Mouse (Mus musculus): ENCODE data around the gene Selp.

DNA sequence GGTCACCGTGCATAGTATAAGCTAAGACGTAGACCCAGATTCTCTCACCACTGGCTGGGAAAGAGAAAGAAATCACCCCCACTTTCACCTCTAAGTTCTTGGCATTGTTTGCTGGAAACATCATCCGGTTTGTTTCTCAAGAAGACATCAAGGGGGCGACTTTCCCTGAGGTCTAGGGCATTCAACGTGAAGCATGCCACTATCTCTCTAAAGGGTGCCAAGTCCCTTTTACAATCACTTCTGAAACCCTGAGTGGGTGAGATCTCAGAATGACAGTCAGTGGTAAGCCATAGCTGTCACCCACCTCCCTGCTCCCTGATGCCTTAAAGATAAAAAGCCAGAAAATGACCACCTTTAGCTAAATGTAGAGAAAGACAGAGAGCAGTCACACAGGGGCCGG lies 21.6 kb downstream of the Selp start:
- TF ChIP-seq CTCF (IDR thresholded peaks at IDR 0.05; ENCODE audit: low read depth, low read length): no peak
- no peak for TF ChIP-seq TAL1 (conservative IDR thresholded peaks at IDR 0.05; ENCODE audit: low read depth, low read length)
- no peak for TF ChIP-seq GATA1 (IDR thresholded peaks at IDR 0.05; ENCODE audit: borderline replicate concordance, low read length)
- no peak for TF ChIP-seq POLR2AphosphoS5 (IDR thresholded peaks at IDR 0.05; ENCODE audit: insufficient replicate concordance, low read depth, low read length)
